Comparison of ENCODE assay signal across 14 mouse cellular contexts in the genomic region with DNA sequence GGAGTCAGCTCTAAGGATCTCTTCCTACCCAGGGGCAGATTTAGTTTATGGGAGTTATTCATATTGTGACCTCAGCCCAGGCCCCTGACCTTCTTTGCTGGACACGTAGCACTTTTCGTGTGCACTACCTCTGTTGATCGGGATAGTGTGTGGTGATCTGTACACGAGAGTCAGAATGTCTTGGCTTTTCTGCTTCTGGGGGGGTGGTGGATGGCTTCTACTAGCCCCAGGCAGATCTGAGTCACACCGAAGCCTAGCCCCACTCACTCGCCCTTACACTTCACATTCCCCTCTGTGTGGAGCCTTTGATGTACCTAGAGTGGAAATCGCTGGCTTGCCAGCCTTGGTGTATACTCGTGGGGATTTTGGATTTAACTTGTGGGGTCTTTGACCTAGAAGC.
"Had no signal": no experiment of that assay in that cellular context is flagged by ENCODE, and none has a peak within 500 bp of the region (broad histone marks: within the 10 kb centered on the region; RNA-seq: fewer than 3 reads in every experiment).

No protein-coding gene starts in this region.

- H3K27ac ChIP-seq: limb, embryonic 15.5 days; liver, embryonic 12.5 days; midbrain, embryonic 12.5 days; neural tube, embryonic 15.5 days had no signal

- H3K4me2 ChIP-seq: limb, embryonic 15.5 days; lung, embryonic 14.5 days; midbrain, embryonic 12.5 days; neural tube, embryonic 15.5 days had no signal

- H3K4me3 ChIP-seq: limb, embryonic 15.5 days; liver, embryonic 12.5 days; midbrain, embryonic 12.5 days; myocyte; neural tube, embryonic 15.5 days had no signal

- ATAC-seq: liver, embryonic 12.5 days had no signal

- H3K9me3 ChIP-seq: limb, embryonic 15.5 days; liver, embryonic 12.5 days; midbrain, embryonic 12.5 days; neural tube, embryonic 15.5 days had no signal

- DNase-seq: layer of hippocampus, postnatal 36 days; lung, embryonic 14.5 days; lung, postnatal 10 days; lung, postnatal 4 days; right cerebral cortex, adult 18-20 months; right cerebral cortex, postnatal 4 days; spleen, adult 18-20 months; thymus, adult 2 months; thymus, postnatal 25 days had no signal

- H3K9ac ChIP-seq: limb, embryonic 15.5 days; liver, embryonic 12.5 days; neural tube, embryonic 15.5 days had no signal

- H3K27me3 ChIP-seq: limb, embryonic 15.5 days; liver, embryonic 12.5 days; midbrain, embryonic 12.5 days; neural tube, embryonic 15.5 days had no signal
